ENCODE assay signal across 9 mouse cellular contexts in the genomic region with DNA sequence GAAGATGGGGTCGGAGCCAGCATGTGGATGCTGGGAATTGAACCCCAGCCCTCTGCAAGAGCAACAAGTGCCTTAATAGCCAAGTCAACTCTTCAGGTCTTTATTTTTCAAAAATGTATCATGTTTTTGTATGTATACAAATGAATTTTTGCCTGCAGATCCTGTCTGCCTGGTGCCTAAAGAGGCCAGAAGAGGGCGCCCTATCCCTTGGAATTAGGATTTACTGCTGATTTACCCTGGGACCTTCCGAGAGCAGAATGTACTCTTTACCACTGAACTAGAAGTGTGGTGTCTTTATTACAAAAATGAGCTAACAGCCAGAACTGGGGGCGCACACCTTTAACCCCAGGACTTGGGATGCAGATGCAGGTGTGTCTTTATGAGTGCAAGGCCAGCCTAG. TPM values are rescaled to one million over a fixed set of nuclear protein-coding genes. Genes with fewer than 3 reads are reported as not detected.
DNase-seq lines count a peak whose midpoint lies in the region; ATAC-seq lines count a peak whose summit lies in the region.
"Had no signal": no experiment of that assay in that cellular context is flagged by ENCODE, and none has a peak within 500 bp of the region (broad histone marks: within the 10 kb centered on the region; RNA-seq: fewer than 3 reads in every experiment).

No protein-coding gene starts in this region.

- H3K4me1 ChIP-seq in forebrain, embryonic 10.5 days = peaks cover 11% of the 10 kb centered on the region
- peaks cover 3% of the 10 kb centered on the region for H3K4me1 ChIP-seq in forebrain, embryonic 16.5 days (replicated peaks; ENCODE audit: control insufficient read depth, insufficient read depth, low read length)

- 22% methylated on average over 4 of the region's 4 CpGs for WGBS in forebrain, embryonic 10.5 days
- WGBS in forebrain, embryonic 16.5 days = 21% methylated on average over 4 of the region's 4 CpGs

- no peak for ATAC-seq in forebrain, embryonic 16.5 days
- peak; percentile 62 for ATAC-seq in megakaryocyte, adult 5-6 weeks (ENCODE audit: poor library complexity, severe bottlenecking)

- no peak overlapping the region for H3K9ac ChIP-seq in forebrain, embryonic 16.5 days (replicated peaks; ENCODE audit: low read depth, low read length)
- H3K9ac ChIP-seq: lung, embryonic 15.5 days had no signal

- H3K27me3 ChIP-seq in forebrain, embryonic 10.5 days (ENCODE audit: poor library complexity, severe bottlenecking) = peaks cover 14% of the 10 kb centered on the region
- H3K27me3 ChIP-seq in forebrain, embryonic 16.5 days (replicated peaks; ENCODE audit: control insufficient read depth, insufficient read depth, low read length) = no peaks in the 10 kb centered on the region

- H3K27ac ChIP-seq in forebrain, embryonic 10.5 days = no peak overlapping the region
- H3K27ac ChIP-seq in forebrain, embryonic 16.5 days (ENCODE audit: low read length) = no peak overlapping the region
- H3K27ac ChIP-seq: lung, embryonic 15.5 days had no signal

- H3K9me3 ChIP-seq in forebrain, embryonic 10.5 days = no peaks in the 10 kb centered on the region
- no peaks in the 10 kb centered on the region for H3K9me3 ChIP-seq in forebrain, embryonic 16.5 days (ENCODE audit: control insufficient read depth, low read length)
- H3K9me3 ChIP-seq: lung, embryonic 15.5 days had no signal

- peak; percentile 69 for DNase-seq in forebrain, embryonic 10.5 days (ENCODE audit: extremely low spot score, low spot score)
- peak; percentile 71 for DNase-seq in T-cell, adult 2 months (ENCODE audit: low spot score)
- DNase-seq in cerebellum, postnatal 4 days (ENCODE audit: low spot score in 2 of 2) = peak; percentile 46 to 68
- DNase-seq in gastrocnemius, postnatal 4 days (ENCODE audit: low spot score in 2 of 2) = peak; percentile 27 to 69
- DNase-seq in layer of hippocampus, postnatal 10 days (ENCODE audit: low spot score in 2 of 2) = peak; percentile 69 to 76
- peak; percentile 59 to 67 for DNase-seq in spleen, postnatal 36 days (ENCODE audit: low spot score in 2 of 2)

- no peaks in the 10 kb centered on the region for H3K36me3 ChIP-seq in forebrain, embryonic 10.5 days (replicated peaks)
- H3K36me3 ChIP-seq in forebrain, embryonic 16.5 days (ENCODE audit: control insufficient read depth, insufficient read depth) = no peaks in the 10 kb centered on the region
- H3K36me3 ChIP-seq: lung, embryonic 15.5 days had no signal

- H3K4me3 ChIP-seq in forebrain, embryonic 10.5 days = no peak overlapping the region
- no peak overlapping the region for H3K4me3 ChIP-seq in forebrain, embryonic 16.5 days (replicated peaks; ENCODE audit: low read length)
- H3K4me3 ChIP-seq: lung, embryonic 15.5 days had no signal

- H3K4me2 ChIP-seq in forebrain, embryonic 16.5 days (ENCODE audit: low read length) = no peak overlapping the region
- H3K4me2 ChIP-seq: lung, embryonic 15.5 days had no signal

RNA-seq across cellular contexts. Expression of a gene that starts 13.4 kb away (rescaled TPM):
- polyA plus RNA-seq in forebrain, embryonic 10.5 days (2016; fragmentation: Nextera tagmentation; extraction: Ambion mirVana) = 130 and 134 TPM in 2 replicates
- 48.2 and 54.5 TPM in 2 replicates for polyA plus RNA-seq in forebrain, embryonic 16.5 days (2015; fragmentation: Nextera tagmentation; extraction: Ambion mirVana)
- total RNA-seq in gastrocnemius, postnatal 4 days (2021) = under 1 TPM; 0.23 to 0.49 TPM
- total RNA-seq in layer of hippocampus, postnatal 10 days (2021) = 1 to 10 TPM; 1.8 to 3.3 TPM
- total RNA-seq in megakaryocyte, adult 5-6 weeks (2015) = 2.9 and 3.6 TPM in 2 replicates
- total RNA-seq in megakaryocyte, adult 5-6 weeks (2017) = 2.7 TPM in 2 replicates

RNA-seq across cellular contexts. Expression of a gene that starts 20.1 kb away (rescaled TPM):
- 894 and 948 TPM in 2 replicates for polyA plus RNA-seq in forebrain, embryonic 10.5 days (2016; fragmentation: Nextera tagmentation; extraction: Ambion mirVana)
- 655 and 693 TPM in 2 replicates for polyA plus RNA-seq in forebrain, embryonic 16.5 days (2015; fragmentation: Nextera tagmentation; extraction: Ambion mirVana)
- total RNA-seq in gastrocnemius, postnatal 4 days (2021) = 100 to 1,000 TPM; 140 to 156 TPM
- 100 to 1,000 TPM; 213 to 215 TPM for total RNA-seq in layer of hippocampus, postnatal 10 days (2021)
- total RNA-seq in megakaryocyte, adult 5-6 weeks (2015) = 221 and 239 TPM in 2 replicates
- 322 and 343 TPM in 2 replicates for total RNA-seq in megakaryocyte, adult 5-6 weeks (2017)
